Mouse (Mus musculus) ES-Bruce4 (cell line): ENCODE measurements around the gene Zfp1. TPM values are rescaled to one million over a fixed set of nuclear protein-coding genes. Genes with fewer than 3 reads are reported as not detected.

Source experiments
- H3K27ac ChIP-seq: 2 replicates; pipeline ENCODE4 v1.5.1; 2012; ENCODE audit warnings: low read length, inconsistent platforms; ENCODE audit not compliant: insufficient read depth
- H3K27me3 ChIP-seq: 2 replicates; pipeline ENCODE4 v1.6.1; 2012; ENCODE audit warnings: mild to moderate bottlenecking, low read length, inconsistent platforms; ENCODE audit not compliant: control insufficient read depth, poor library complexity, insufficient read depth, severe bottlenecking
- H3K36me3 ChIP-seq: 2 replicates; pipeline ENCODE4 v1.6.1; 2012; ENCODE audit warnings: inconsistent platforms, mild to moderate bottlenecking, low read length, moderate library complexity; ENCODE audit not compliant: control insufficient read depth, poor library complexity, insufficient read depth, severe bottlenecking
- H3K4me1 ChIP-seq: one replicate; pipeline ENCODE4 v1.8.1; 2011; ENCODE audit warnings: low read length; ENCODE audit not compliant: control insufficient read depth, insufficient read depth
- H3K4me3 ChIP-seq: 2 replicates; pipeline ENCODE4 v1.5.1; 2011; ENCODE audit warnings: low read depth, mild to moderate bottlenecking, low read length
- H3K9ac ChIP-seq: 2 replicates; pipeline ENCODE4 v1.6.1; 2012; ENCODE audit warnings: low read depth, mild to moderate bottlenecking, inconsistent platforms; ENCODE audit not compliant: poor library complexity, severe bottlenecking
- H3K9me3 ChIP-seq: replicated peaks from 2 replicates; pipeline ENCODE4 v1.6.1; 2012; ENCODE audit warnings: mild to moderate bottlenecking, low read length, inconsistent platforms; ENCODE audit not compliant: control insufficient read depth, poor library complexity, insufficient read depth, severe bottlenecking
- CTCF ChIP-seq: IDR thresholded peaks from one replicate; pipeline ENCODE4 v1.8.1; 2011; ENCODE audit warnings: low read depth, low read length
- EP300 ChIP-seq: IDR thresholded peaks from 2 replicates; pipeline ENCODE4 v1.6.1; 2011; ENCODE audit warnings: low read depth, low read length; ENCODE audit not compliant: insufficient read depth
- POLR2A ChIP-seq: IDR thresholded peaks from one replicate; pipeline ENCODE4 v1.8.1; 2011; ENCODE audit warnings: low read length; ENCODE audit not compliant: insufficient read depth
- polyA plus RNA-seq: library from polyadenylated mRNA; stranded (reverse); fragments of >200 nt; gene quantifications from 2 replicates; pipeline ENCODE4 v1.2.4, GENCODE M21; 2011; ENCODE audit warnings: low read depth; ENCODE audit not compliant: missing spikeins, insufficient read depth, insufficient read length

Zfp1 gene
- polyA plus RNA-seq, 1 experiment, result 22.3 TPM

- no peaks in the 10 kb centered on the region for H3K36me3 ChIP-seq
- no peak for TF ChIP-seq EP300
- no peak for TF ChIP-seq POLR2A
- no peak for TF ChIP-seq CTCF
- H3K4me3 ChIP-seq, result no peak overlapping the region
- peaks cover 2% of the 10 kb centered on the region for H3K4me1 ChIP-seq
- no peak overlapping the region for H3K9ac ChIP-seq
- no peaks in the 10 kb centered on the region for H3K27me3 ChIP-seq
- no peak overlapping the region for H3K27ac ChIP-seq
- H3K9me3 ChIP-seq, result no peaks in the 10 kb centered on the region
Measured at GRCm38 (mm10) chr8:111699035-111699434, 55.8 kb downstream of the Zfp1 start.

- TF ChIP-seq EP300 (no peak), POLR2A (no peak), CTCF (no peak)
- H3K4me1 ChIP-seq, result peaks cover 4% of the 10 kb centered on the region
- H3K4me3 ChIP-seq, result no peak overlapping the region
- H3K9ac ChIP-seq, result no peak overlapping the region
- no peak overlapping the region for H3K27ac ChIP-seq
- H3K27me3 ChIP-seq, result no peaks in the 10 kb centered on the region
- no peaks in the 10 kb centered on the region for H3K36me3 ChIP-seq
- no peaks in the 10 kb centered on the region for H3K9me3 ChIP-seq
Measured at GRCm38 (mm10) chr8:111700201-111700600, 57.0 kb downstream of the Zfp1 start.

- H3K9ac ChIP-seq, result no peak overlapping the region
- H3K27ac ChIP-seq, result no peak overlapping the region
- no peak for TF ChIP-seq POLR2A
- TF ChIP-seq EP300, result no peak
- TF ChIP-seq CTCF, result no peak
- H3K9me3 ChIP-seq, result no peaks in the 10 kb centered on the region
- no peaks in the 10 kb centered on the region for H3K36me3 ChIP-seq
- H3K4me1 ChIP-seq, result peaks cover 9% of the 10 kb centered on the region
- H3K27me3 ChIP-seq, result no peaks in the 10 kb centered on the region
- no peak overlapping the region for H3K4me3 ChIP-seq
Measured at GRCm38 (mm10) chr8:111700740-111701139, 57.5 kb downstream of the Zfp1 start.

- Histone ChIP-seq H3K36me3 (no peaks in the 10 kb centered on the region), H3K9ac (no peak overlapping the region), H3K9me3 (no peaks in the 10 kb centered on the region), H3K4me1 (peaks cover 9% of the 10 kb centered on the region), H3K4me3 (no peak overlapping the region), H3K27me3 (no peaks in the 10 kb centered on the region), H3K27ac (no peak overlapping the region)
- TF ChIP-seq CTCF, result no peak
- TF ChIP-seq POLR2A, result no peak
- no peak for TF ChIP-seq EP300
Measured at GRCm38 (mm10) chr8:111701380-111701779, 58.2 kb downstream of the Zfp1 start.

- peaks cover 7% of the 10 kb centered on the region for H3K4me1 ChIP-seq
- no peak overlapping the region for H3K9ac ChIP-seq
- no peak overlapping the region for H3K27ac ChIP-seq
- no peaks in the 10 kb centered on the region for H3K27me3 ChIP-seq
- H3K4me3 ChIP-seq, result no peak overlapping the region
- no peaks in the 10 kb centered on the region for H3K9me3 ChIP-seq
- no peak for TF ChIP-seq CTCF
- no peak for TF ChIP-seq POLR2A
- TF ChIP-seq EP300, result no peak
- H3K36me3 ChIP-seq, result no peaks in the 10 kb centered on the region
Measured at GRCm38 (mm10) chr8:111704585-111704984, 61.4 kb downstream of the Zfp1 start.

GRCm38 (mm10) chr8:111705222-111705621 lies 62.0 kb downstream of the Zfp1 start:
- TF ChIP-seq CTCF (no peak), POLR2A (no peak), EP300 (no peak)
- Histone ChIP-seq H3K27me3 (no peaks in the 10 kb centered on the region), H3K36me3 (0 out of 2 replicates have a peak, but pooled peaks cover 2% of the 10 kb centered on the region), H3K4me1 (peaks cover 7% of the 10 kb centered on the region), H3K27ac (no peak overlapping the region), H3K9ac (no peak overlapping the region), H3K4me3 (no peak overlapping the region), H3K9me3 (no peaks in the 10 kb centered on the region)
